Mouse (Mus musculus): ENCODE results near the gene Snta1.
A peak's percentile ranks its signal among the peaks of the same experiment; 100 is the strongest.

Snta1 gene

GRCm38 (mm10) chr2:154422181-154422580 lies 14.3 kb upstream of the Snta1 start:
- no peak for DNase-seq (ENCODE audit: low spot score in 2 of 2)

DNA sequence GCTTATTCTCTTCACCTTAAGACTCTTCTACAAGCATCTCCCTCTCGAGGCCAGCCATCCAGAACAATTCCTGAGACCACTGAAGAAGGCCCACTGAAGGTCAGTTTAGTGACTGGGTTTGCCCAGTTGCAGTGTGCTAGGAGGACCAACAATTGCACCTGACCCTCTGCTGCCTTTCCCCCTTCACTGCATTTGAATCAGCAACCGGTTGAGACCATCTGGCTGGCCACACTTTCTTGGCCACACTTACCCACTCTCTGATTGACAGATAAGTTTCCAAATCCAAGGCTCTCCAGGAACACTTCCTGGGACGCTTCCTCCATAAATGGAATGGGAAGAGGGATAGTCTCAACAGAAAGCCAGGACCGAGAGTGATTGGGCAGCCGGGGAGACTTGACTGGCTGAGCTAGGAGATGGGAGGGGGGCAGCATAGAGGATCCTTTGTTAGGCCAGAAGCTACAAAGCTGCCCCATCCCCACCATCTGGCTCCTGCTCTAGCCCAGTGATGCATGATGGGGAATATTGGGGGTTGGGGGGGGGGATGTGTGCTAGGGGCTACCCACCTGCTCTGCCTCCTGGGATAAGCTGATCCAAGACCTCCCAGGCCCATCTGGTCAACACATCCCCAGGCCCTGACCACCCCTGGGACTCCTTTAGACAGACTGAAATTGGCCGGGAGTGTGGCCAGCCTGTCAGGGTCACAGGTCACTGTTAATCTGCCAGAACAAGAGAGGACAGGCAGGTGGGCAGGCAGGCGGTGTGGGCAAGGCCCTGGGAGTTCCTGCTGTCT lies 13.2 kb upstream of the Snta1 start:
- no peak for DNase-seq (ENCODE audit: low spot score in 2 of 2)

- DNase-seq (ENCODE audit: low spot score in 2 of 2): no peak
These were observed 12.0 kb upstream of the Snta1 start for GRCm38 (mm10) chr2:154419631-154420515.

DNA sequence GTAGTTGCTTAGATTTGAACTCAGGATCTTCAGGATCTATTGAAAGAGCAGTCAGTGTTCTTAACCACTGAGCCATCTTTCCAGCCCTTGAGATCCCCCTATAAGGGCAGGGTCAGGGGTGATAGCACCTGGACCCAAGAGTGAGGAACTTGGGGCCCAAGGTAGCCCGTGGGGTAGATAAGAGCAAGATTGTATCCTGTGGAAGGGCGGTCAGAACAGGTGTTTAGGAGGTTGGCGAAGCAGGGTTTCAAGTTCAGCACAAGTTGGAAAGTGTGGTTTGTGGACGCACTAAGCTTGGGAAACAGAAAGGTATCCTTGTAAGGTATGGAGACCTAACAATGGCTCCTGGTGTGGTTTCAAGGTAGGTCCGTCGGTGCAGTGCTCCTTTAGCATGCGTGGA lies 10.1 kb upstream of the Snta1 start:
- DNase-seq (ENCODE audit: low spot score in 2 of 2): no peak

DNA sequence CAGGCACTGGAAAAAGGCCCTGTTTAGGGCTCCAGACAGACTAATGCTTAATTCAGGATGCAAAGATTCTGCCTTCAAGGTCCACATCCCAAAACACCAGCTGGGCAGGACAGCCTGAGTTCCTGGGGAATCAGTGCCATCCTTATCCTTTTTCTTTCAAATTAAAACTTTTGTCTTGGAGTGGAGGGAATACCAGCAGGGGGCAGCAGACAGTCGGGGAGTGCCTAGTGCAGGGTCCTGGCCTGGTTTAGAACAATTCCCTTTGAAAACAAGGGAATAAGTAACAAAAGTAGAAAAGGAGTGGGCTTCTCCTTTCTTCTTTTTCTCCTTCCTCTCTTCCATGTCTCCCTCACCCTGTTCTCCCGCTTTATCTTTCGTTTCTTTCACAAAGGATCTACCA lies 9.2 kb upstream of the Snta1 start:
- DNase-seq (ENCODE audit: low spot score in 2 of 2): peak; percentile 48 to 72

GRCm38 (mm10) chr2:154412018-154412666 lies 4.2 kb upstream of the Snta1 start:
- DNase-seq (ENCODE audit: low spot score in 2 of 2): no peak

GRCm38 (mm10) chr2:154410355-154410754 lies 2.5 kb upstream of the Snta1 start:
- peak in 1 of 2 experiments; percentile 34 for DNase-seq (ENCODE audit: low spot score in 2 of 2)

DNA sequence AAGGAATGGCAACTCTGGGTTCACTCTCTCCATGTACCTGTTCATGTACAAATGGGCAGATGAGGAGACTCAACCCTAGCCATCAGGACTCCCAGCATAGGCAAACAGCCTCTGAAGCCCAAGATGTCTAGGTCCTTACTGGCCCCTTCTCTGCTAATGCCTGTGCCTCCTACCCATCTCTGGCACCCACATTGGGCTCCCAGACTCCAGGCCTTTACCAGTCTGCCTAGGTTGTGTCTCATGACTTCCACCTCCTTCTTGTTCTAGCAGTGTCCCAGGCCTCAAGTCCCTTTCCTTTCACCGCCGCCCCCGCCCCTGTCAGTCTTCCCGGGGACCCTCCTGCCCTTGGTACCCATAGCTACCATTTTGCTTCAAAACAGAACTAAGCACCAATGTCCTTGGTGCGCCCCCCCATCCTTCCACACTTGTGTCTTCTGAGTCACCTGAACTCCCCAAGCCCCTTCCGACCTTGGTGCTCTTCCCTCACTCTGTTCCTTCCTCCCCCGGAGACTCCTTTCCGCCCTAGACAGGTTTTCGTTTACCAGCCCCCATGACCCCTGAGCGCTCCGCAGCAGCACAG lies 746 bp downstream of the Snta1 start:
- DNase-seq (ENCODE audit: low spot score in 2 of 2): no peak

- DNase-seq (ENCODE audit: low spot score in 2 of 2): no peak
These were observed 2.4 kb downstream of the Snta1 start for GRCm38 (mm10) chr2:154405447-154405994.

DNA sequence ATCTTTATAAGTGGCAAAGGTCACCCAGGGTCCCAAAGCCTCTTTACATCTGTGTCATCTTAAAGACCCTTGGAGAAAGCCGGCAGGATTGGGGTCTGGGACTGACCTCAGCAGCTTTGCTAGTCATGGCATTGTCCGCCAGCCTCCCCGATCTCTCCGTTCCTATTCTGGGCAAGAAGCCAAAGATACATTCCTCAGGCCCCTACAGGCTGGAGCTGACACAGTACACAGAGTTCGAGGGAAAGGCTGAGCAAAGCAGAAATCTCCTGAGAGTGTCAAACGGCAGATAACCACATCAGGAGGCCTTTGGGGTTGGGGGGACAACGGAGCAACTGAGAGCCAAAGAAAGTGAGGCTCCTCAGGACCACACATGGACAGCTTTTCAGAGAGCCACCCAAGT lies 5.1 kb downstream of the Snta1 start:
- no peak for DNase-seq (ENCODE audit: low spot score in 2 of 2)

- no peak for DNase-seq (ENCODE audit: low spot score in 2 of 2)
These were observed 5.9 kb downstream of the Snta1 start for GRCm38 (mm10) chr2:154401976-154402375.

GRCm38 (mm10) chr2:154399325-154399724 lies 8.6 kb downstream of the Snta1 start:
- no peak for DNase-seq (ENCODE audit: low spot score in 2 of 2)

DNA sequence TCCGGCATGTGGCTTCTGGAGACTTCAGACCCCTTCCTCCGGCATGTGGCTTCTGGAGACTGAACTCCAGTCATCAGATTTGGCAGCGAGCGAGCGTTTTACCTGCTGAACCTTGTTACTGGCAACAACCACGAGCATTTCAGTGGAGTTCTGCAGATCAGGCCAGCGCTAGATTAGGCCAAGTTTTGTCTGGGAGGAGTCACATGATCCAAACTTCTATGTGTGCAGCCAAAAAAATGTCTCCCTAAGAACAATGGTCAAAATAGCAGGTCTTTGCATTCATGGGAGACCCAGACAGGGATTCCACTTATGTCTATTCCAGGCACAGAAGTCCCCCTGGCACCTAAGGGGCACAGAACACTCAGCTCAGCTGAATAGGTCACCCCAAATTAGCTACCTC lies 9.6 kb downstream of the Snta1 start:
- DNase-seq (ENCODE audit: low spot score in 2 of 2): no peak

- no peak for DNase-seq (ENCODE audit: low spot score in 2 of 2)
These were observed 11.4 kb downstream of the Snta1 start for GRCm38 (mm10) chr2:154396529-154396928.

- no peak for DNase-seq (ENCODE audit: low spot score in 2 of 2)
These were observed 13.3 kb downstream of the Snta1 start for GRCm38 (mm10) chr2:154394602-154395001.

- no peak for DNase-seq (ENCODE audit: low spot score in 2 of 2)
These were observed 17.5 kb downstream of the Snta1 start for GRCm38 (mm10) chr2:154390180-154390964.

DNA sequence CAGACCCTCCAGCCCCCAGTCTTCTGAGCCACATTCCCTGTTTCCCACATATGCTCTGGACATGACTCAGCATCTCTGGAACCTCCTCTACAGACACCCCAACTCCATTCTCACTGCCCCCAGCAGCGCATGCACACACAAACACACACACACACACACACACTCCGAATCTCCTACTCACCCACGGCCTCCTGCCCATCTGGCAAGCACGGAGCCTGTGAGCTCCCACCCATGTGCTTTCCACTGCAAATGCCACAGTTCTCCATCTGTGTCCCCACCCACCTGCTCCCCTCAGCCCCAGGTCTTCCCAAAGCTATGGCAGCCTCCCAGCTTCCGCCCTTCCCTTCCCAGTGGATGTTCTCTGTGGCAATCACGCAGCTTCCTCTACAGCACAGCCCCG lies 28.8 kb downstream of the Snta1 start:
- peak; percentile 59 to 73 for DNase-seq (ENCODE audit: low spot score in 2 of 2)

DNA sequence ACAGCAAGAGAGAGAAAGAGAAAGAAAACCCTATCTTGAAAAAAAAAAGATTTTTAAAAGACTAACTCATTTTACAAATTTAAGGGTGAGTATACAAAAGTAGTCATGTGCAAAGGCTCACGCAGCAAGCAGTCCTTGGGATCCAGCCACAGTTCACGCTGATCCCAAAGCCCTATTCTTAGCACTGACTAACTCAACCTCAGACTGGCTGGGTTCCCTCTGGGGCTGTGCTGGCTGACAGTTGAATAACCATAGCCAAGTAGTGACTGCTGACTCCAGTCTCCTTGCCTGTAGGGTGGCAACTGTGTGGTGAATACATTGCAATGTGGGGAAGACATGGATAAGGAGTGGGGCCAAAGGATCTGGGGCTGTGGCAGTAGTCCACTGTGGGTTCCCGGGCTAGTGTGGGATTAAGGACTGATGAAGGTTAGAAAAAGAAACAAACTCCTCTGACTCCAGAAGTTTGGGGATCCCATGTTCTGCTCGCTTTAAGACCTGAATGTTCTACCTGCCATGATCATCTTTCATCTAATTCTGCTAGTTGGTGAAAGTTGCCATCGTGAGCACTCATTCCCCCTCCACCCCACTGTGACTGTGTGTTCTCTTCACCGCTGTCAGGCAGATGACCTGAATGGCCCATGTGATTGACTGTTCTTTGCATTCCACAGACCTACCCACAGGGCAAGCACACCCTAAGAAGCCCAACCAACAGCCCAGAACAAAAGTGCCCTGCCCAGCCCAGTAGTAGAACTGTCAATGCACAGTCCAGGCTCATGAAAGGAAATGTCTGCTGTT lies 32.9 kb downstream of the Snta1 start:
- DNase-seq (ENCODE audit: low spot score in 2 of 2): no peak

DNA sequence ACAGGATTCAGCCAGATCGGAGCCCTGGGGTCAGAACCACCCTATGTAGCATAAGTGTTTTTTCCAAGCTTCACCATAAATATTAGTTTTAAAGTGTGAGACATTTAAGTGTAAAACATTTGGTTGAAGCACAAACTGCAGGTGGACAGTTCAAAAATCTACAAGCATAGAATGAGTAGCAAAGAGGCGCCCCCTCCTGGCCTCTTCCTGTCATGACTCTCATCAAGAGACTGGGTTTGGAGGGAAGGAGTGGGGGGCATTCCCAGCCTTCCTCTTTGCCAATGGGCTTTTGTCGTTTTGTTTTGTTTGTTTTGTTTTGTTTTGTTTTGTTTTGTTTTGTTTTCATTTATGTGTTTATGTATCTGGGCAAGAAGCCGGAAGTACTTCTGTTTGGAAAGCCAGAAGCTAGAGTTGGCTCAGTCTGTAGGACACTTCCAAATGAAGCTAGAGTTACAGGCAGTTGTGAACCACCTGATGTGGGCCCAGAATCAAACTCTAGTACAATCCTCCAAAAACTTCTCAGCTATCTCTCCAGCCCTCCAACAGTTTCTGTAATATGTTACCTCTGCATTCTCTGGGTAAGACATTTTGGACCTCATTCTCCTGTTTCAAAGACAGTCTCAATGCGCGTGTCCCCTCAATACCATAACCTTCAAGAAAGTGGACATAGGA lies 33.8 kb downstream of the Snta1 start:
- peak; percentile 58 to 60 for DNase-seq (ENCODE audit: low spot score in 2 of 2)
